Mouse (Mus musculus): ENCODE data around the gene Prss8. TPM values are rescaled to one million over a fixed set of nuclear protein-coding genes. Genes with fewer than 3 reads are reported as not detected.
A peak's percentile ranks its signal among the peaks of the same experiment; 100 is the strongest.

Gene Prss8
- polyA plus RNA-seq, 1 experiment from 2014 or later: 48.8 TPM

- Histone ChIP-seq H3K4me1 (ENCODE audit: insufficient read depth) (peaks cover 6% of the 10 kb centered on the region; the same call in 1 of the 2 replicates), H3K27ac (ENCODE audit: low read depth) (no peak overlapping the region), H3K36me3 (ENCODE audit: insufficient read depth) (peaks cover 55% of the 10 kb centered on the region), H3K4me3 (ENCODE audit: low read depth, low read length) (no peak overlapping the region), H3K9ac (no peak overlapping the region), H3K4me2 (no peak overlapping the region), H3K9me3 (ENCODE audit: low read depth, low read length) (no peaks in the 10 kb centered on the region), H3K27me3 (ENCODE audit: insufficient read depth, low read length) (no peaks in the 10 kb centered on the region)
- DNase-seq (no peak), ATAC-seq (ENCODE audit: insufficient read depth) (no peak)
- WGBS: 72% methylated on average over 7 of the region's 7 CpGs
- peak; percentile 45; the same call in 1 of the 2 replicates for TF ChIP-seq CTCF (IDR thresholded peaks at IDR 0.05; ENCODE audit: low read depth)
Observed at GRCm38 (mm10) chr7:127919290-127919689, 10.6 kb downstream of the Prss8 start.

DNA sequence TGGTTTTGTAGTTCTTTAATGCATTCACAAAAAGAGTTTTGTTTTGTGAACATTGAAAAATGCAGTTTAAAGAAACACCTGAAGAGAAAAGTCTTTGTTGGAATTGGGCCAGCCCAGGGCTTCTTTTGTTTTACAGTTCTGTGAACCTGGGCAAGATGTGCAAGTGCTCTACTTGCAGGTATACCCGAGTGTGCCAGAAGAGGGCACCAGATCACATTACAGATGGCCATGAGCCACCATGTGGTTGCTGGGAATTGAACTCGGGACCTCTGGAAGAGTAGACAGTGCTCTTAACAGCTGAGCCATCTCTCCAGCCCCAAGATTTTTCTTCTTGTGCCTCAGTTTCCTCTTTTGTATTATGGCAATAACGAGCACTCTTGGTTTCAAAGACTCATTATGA, 11.7 kb downstream of the Prss8 start:
- peaks cover 44% of the 10 kb centered on the region for H3K36me3 ChIP-seq (ENCODE audit: insufficient read depth)
- 51% methylated on average over 3 of the region's 3 CpGs for WGBS

GRCm38 (mm10) chr7:127915293-127915692, 14.6 kb downstream of the Prss8 start:
- H3K4me3 ChIP-seq (ENCODE audit: low read depth, low read length): no peak overlapping the region
- H3K9ac ChIP-seq: no peak overlapping the region
- no peak for ATAC-seq (ENCODE audit: insufficient read depth)
- no peaks in the 10 kb centered on the region for H3K27me3 ChIP-seq (ENCODE audit: insufficient read depth, low read length)
- H3K36me3 ChIP-seq (ENCODE audit: insufficient read depth): peaks cover 30% of the 10 kb centered on the region
- DNase-seq: no peak
- 89% methylated on average over 12 of the region's 12 CpGs for WGBS
- no peak overlapping the region for H3K4me2 ChIP-seq
- no peak overlapping the region for H3K27ac ChIP-seq (ENCODE audit: low read depth)
- H3K9me3 ChIP-seq (ENCODE audit: low read depth, low read length): no peaks in the 10 kb centered on the region
- TF ChIP-seq CTCF (IDR thresholded peaks at IDR 0.05; ENCODE audit: low read depth): no peak
- H3K4me1 ChIP-seq (ENCODE audit: insufficient read depth): no peaks in the 10 kb centered on the region

More for the DNA sequence above, 11.7 kb downstream of the Prss8 start:
- Histone ChIP-seq H3K27ac (ENCODE audit: low read depth) (no peak overlapping the region), H3K4me2 (no peak overlapping the region), H3K27me3 (ENCODE audit: insufficient read depth, low read length) (no peaks in the 10 kb centered on the region), H3K9me3 (ENCODE audit: low read depth, low read length) (no peaks in the 10 kb centered on the region), H3K9ac (no peak overlapping the region), H3K4me1 (ENCODE audit: insufficient read depth) (0 out of 2 replicates have a peak, but pooled peaks cover 2% of the 10 kb centered on the region), H3K4me3 (ENCODE audit: low read depth, low read length) (no peak overlapping the region)
- peak; percentile 65 for TF ChIP-seq CTCF (IDR thresholded peaks at IDR 0.05; ENCODE audit: low read depth)
- DNase-seq (peak; percentile 75), ATAC-seq (ENCODE audit: insufficient read depth) (no peak)

- DNase-seq (no peak), ATAC-seq (ENCODE audit: insufficient read depth) (no peak)
- H3K4me3 ChIP-seq (ENCODE audit: low read depth, low read length): peak overlapping the region; percentile 96
- no peak for TF ChIP-seq CTCF (IDR thresholded peaks at IDR 0.05; ENCODE audit: low read depth)
- peaks cover 43% of the 10 kb centered on the region for H3K36me3 ChIP-seq (ENCODE audit: insufficient read depth)
- no peaks in the 10 kb centered on the region for H3K4me1 ChIP-seq (ENCODE audit: insufficient read depth)
- peak overlapping the region; percentile 82 for H3K4me2 ChIP-seq
- no peaks in the 10 kb centered on the region for H3K27me3 ChIP-seq (ENCODE audit: insufficient read depth, low read length)
- WGBS: 9% methylated on average over 4 of the region's 4 CpGs
- H3K27ac ChIP-seq (ENCODE audit: low read depth): peak overlapping the region; percentile 85
- no peaks in the 10 kb centered on the region for H3K9me3 ChIP-seq (ENCODE audit: low read depth, low read length)
- peak overlapping the region; percentile 84 for H3K9ac ChIP-seq
Observed at GRCm38 (mm10) chr7:127912938-127913337, 17.0 kb downstream of the Prss8 start.

GRCm38 (mm10) chr7:127912190-127912871, 17.6 kb downstream of the Prss8 start, which contains the start of gene Kat8:
Kat8 (plus strand) TSS chr7:127912516.
- no peak for TF ChIP-seq CTCF (IDR thresholded peaks at IDR 0.05; ENCODE audit: low read depth)
- H3K27ac ChIP-seq (ENCODE audit: low read depth): peak within 1 kb of the TSS; percentile 85
- under 1% methylated on average over 40 of the region's 40 CpGs for WGBS
- H3K9ac ChIP-seq: peak within 1 kb of the TSS; percentile 84
- peak within 1 kb of the TSS; percentile 96 for H3K4me3 ChIP-seq (ENCODE audit: low read depth, low read length)
- peak; percentile 97 for DNase-seq
- peak within 1 kb of the TSS; percentile 82 for H3K4me2 ChIP-seq
- H3K36me3 ChIP-seq (ENCODE audit: insufficient read depth): peaks cover 48% of the 10 kb centered on the region
- no peaks in the 10 kb centered on the region for H3K9me3 ChIP-seq (ENCODE audit: low read depth, low read length)
- no peaks in the 10 kb centered on the region for H3K27me3 ChIP-seq (ENCODE audit: insufficient read depth, low read length)
- ATAC-seq (ENCODE audit: insufficient read depth): peak; percentile 97
- no peaks in the 10 kb centered on the region for H3K4me1 ChIP-seq (ENCODE audit: insufficient read depth)

DNA sequence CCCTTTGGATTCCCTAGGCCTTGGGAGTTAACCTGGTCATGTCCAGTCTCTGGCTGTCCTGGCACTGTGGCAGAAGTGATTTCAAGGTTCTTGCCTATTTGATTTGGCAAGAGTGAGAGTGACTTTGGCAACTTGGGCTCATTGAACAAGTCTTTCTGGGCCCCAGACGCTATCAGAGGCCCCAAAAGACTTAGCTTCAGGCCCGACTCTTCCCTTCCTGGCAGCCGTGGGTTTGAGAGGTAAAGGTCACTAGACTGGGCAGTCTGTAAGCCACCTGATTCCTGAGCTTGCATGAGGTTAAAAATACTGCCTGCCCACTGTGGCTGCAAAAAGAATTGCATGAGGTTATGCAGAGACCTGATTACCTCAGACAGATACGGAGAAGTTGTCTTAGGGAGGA, 21.2 kb downstream of the Prss8 start:
- no peak overlapping the region for H3K9ac ChIP-seq
- no peak for TF ChIP-seq CTCF (IDR thresholded peaks at IDR 0.05; ENCODE audit: low read depth)
- H3K27ac ChIP-seq (ENCODE audit: low read depth): no peak overlapping the region
- no peak for DNase-seq
- H3K36me3 ChIP-seq (ENCODE audit: insufficient read depth): peaks cover 49% of the 10 kb centered on the region
- no peaks in the 10 kb centered on the region for H3K9me3 ChIP-seq (ENCODE audit: low read depth, low read length)
- no peaks in the 10 kb centered on the region for H3K27me3 ChIP-seq (ENCODE audit: insufficient read depth, low read length)
- no peak overlapping the region for H3K4me2 ChIP-seq
- ATAC-seq (ENCODE audit: insufficient read depth): no peak
- H3K4me3 ChIP-seq (ENCODE audit: low read depth, low read length): no peak overlapping the region
- H3K4me1 ChIP-seq (ENCODE audit: insufficient read depth): no peaks in the 10 kb centered on the region
- 91% methylated on average over 4 of the region's 4 CpGs for WGBS

DNA sequence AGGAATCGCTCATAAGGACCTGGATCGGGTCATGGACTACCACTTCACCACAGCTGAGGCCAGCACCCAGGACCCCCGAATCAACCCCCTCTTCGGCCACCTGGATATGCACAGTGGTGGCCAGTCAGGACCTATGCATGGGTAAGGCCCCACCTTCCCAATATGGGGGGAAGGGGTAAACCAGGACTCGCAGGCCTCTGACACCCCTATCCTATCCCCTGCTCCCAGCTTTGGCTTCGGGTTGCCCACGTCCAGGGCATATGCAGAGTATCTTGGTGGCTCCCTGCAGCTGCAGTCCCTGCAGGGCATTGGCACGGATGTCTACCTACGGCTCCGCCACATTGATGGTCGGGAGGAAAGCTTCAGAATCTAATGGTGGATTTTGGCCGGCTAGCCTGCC, 22.0 kb downstream of the Prss8 start:
- no peak overlapping the region for H3K4me2 ChIP-seq
- H3K9me3 ChIP-seq (ENCODE audit: low read depth, low read length): no peaks in the 10 kb centered on the region
- DNase-seq (no peak), ATAC-seq (ENCODE audit: insufficient read depth) (no peak)
- peaks cover 49% of the 10 kb centered on the region for H3K36me3 ChIP-seq (ENCODE audit: insufficient read depth)
- no peak for TF ChIP-seq CTCF (IDR thresholded peaks at IDR 0.05; ENCODE audit: low read depth)
- 94% methylated on average over 12 of the region's 12 CpGs for WGBS
- no peaks in the 10 kb centered on the region for H3K4me1 ChIP-seq (ENCODE audit: insufficient read depth)
- H3K9ac ChIP-seq: no peak overlapping the region
- H3K4me3 ChIP-seq (ENCODE audit: low read depth, low read length): no peak overlapping the region
- H3K27me3 ChIP-seq (ENCODE audit: insufficient read depth, low read length): no peaks in the 10 kb centered on the region
- H3K27ac ChIP-seq (ENCODE audit: low read depth): no peak overlapping the region

All from lung, embryonic 14.5 days (tissue).